Mouse (Mus musculus): ENCODE results near the gene Gng12. TPM values are rescaled to one million over a fixed set of nuclear protein-coding genes. Genes with fewer than 3 reads are reported as not detected.

The Gng12 gene
- polyA plus RNA-seq, 1 experiment from 2014 or later = 34.7 TPM

DNA sequence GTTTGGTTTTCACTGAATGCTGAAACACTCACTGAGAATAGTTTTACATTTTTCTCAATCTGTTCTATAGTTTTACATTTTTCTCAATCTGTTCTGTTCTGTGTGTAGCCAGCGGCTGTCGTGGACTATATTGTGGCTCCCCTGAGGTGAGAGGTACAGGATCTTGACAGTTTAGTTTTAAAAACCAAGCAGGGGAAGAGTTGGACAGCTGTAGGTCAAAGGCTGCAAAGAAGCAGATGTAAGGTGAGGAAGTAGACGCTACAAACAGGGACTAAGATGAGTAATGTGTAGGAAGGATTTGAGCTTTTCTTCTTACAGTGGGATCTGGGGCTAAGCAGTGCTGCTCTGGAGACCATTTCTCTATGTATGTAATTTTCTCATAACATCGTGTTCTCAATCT is 46.6 kb downstream of the Gng12 start:
- H3K9ac ChIP-seq (replicated peaks; ENCODE audit: low read length) = no peak overlapping the region
- no peaks in the 10 kb centered on the region for H3K36me3 ChIP-seq (ENCODE audit: control insufficient read depth, insufficient read depth, low read length)
- H3K27me3 ChIP-seq (ENCODE audit: control insufficient read depth, insufficient read depth, low read length) = no peaks in the 10 kb centered on the region
- no peak overlapping the region for H3K4me3 ChIP-seq (replicated peaks; ENCODE audit: low read depth, low read length)
- H3K4me1 ChIP-seq (ENCODE audit: control insufficient read depth, insufficient read depth, low read length) = peaks cover 3% of the 10 kb centered on the region; the same call in 1 of the 2 replicates
- no peaks in the 10 kb centered on the region for H3K9me3 ChIP-seq (ENCODE audit: control insufficient read depth, low read length)
- no peak for DNase-seq
- WGBS = 76% methylated on average over 4 of the region's 4 CpGs
- H3K27ac ChIP-seq (replicated peaks; ENCODE audit: low read depth, low read length) = no peak overlapping the region
- ATAC-seq (ENCODE audit: low FRiP score, low TSS enrichment) = no peak
- H3K4me2 ChIP-seq (ENCODE audit: low read length) = no peak overlapping the region

DNA sequence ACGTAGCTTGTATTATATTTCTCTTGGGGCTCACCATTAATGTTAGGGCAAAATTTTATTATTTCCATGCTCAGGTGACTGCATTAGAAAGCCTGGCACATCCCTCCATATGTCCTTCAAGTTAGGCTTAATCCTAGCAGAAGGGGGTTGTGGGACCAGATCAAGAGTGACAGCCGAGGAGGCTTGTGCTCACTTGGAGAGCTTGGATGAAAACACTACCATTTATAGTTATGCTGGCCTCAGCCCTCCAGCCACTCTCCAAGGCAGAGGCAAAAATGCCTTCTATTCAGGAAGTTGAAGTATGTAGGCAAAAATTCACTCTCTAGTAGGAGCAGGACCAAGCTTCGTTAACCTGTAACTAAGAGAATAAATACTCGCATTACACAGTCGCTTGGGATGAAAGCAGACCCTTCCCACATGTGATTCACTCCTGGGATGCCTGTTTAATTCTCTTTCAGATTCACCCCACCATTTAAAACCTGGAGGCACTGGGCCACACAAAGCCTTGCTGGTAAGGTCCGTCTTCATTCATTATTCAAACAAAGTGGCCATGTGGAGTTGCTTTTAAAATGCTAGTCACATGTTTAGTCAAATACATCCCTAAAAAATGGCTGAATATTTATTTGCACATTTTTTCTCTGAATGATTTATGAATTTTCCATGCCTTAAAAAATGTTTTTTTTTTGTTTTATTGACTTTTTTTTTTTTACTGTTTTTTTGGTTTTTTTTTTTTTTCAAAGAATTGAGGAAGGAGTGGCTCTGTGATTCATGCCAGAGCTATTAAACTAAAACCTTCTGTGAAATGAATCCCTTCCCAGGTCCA is 47.4 kb downstream of the Gng12 start:
- 15% methylated on average over 6 of the region's 6 CpGs for WGBS
- no peak overlapping the region for H3K9ac ChIP-seq (replicated peaks; ENCODE audit: low read length)
- no peak overlapping the region for H3K4me2 ChIP-seq (ENCODE audit: low read length)
- H3K36me3 ChIP-seq (ENCODE audit: control insufficient read depth, insufficient read depth, low read length) = no peaks in the 10 kb centered on the region
- H3K9me3 ChIP-seq (ENCODE audit: control insufficient read depth, low read length) = no peaks in the 10 kb centered on the region
- no peak overlapping the region for H3K27ac ChIP-seq (replicated peaks; ENCODE audit: low read depth, low read length)
- H3K4me1 ChIP-seq (ENCODE audit: control insufficient read depth, insufficient read depth, low read length) = peaks cover 3% of the 10 kb centered on the region; the same call in 1 of the 2 replicates
- H3K27me3 ChIP-seq (ENCODE audit: control insufficient read depth, insufficient read depth, low read length) = no peaks in the 10 kb centered on the region
- H3K4me3 ChIP-seq (replicated peaks; ENCODE audit: low read depth, low read length) = no peak overlapping the region
- peak; percentile 42 for DNase-seq
- no peak for ATAC-seq (ENCODE audit: low FRiP score, low TSS enrichment)

DNA sequence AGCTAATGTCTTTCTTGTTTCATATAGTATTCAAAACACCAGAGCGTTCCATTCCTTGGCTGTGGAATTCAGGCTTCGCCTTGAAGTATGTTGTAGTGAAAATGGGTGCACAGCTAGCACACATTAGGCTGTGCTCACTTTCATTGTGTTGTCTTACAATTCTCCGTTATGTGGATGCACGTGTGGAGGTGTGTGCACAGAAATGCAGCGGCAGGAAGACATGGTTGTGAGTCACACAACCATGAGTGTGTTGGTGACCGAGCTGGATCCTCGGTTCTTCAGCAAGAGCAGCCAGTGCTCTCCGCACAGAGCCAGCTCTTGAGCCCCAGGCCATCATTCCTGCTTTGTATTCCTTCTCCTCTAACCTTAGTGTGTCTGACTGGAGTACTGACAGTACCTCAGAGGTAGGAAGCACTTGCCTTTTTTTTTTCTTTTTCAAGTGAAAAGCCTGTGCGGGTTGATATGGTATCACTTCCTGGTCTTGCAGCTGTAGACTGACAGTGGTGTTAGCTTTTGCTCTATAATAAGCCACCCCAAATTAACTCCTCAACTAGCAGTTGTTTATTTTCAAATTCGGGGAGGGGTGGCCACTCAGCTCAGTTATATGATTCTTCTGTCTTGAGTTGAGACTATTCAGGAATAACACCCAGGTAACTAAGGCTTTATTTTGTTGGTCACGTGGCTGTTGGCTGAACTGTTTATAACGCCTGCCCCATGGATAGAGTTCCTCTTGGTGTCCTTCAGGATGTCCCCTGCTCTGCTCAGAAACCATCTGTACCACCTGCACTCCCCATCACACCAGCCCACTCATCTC is 48.2 kb downstream of the Gng12 start:
- no peaks in the 10 kb centered on the region for H3K27me3 ChIP-seq (ENCODE audit: control insufficient read depth, insufficient read depth, low read length)
- no peaks in the 10 kb centered on the region for H3K36me3 ChIP-seq (ENCODE audit: control insufficient read depth, insufficient read depth, low read length)
- no peak overlapping the region for H3K4me3 ChIP-seq (replicated peaks; ENCODE audit: low read depth, low read length)
- ATAC-seq (ENCODE audit: low FRiP score, low TSS enrichment) = no peak
- no peak for DNase-seq
- H3K4me1 ChIP-seq (ENCODE audit: control insufficient read depth, insufficient read depth, low read length) = peaks cover 3% of the 10 kb centered on the region; the same call in 1 of the 2 replicates
- H3K4me2 ChIP-seq (ENCODE audit: low read length) = no peak overlapping the region
- no peaks in the 10 kb centered on the region for H3K9me3 ChIP-seq (ENCODE audit: control insufficient read depth, low read length)
- H3K27ac ChIP-seq (replicated peaks; ENCODE audit: low read depth, low read length) = no peak overlapping the region
- 87% methylated on average over 12 of the region's 12 CpGs for WGBS
- no peak overlapping the region for H3K9ac ChIP-seq (replicated peaks; ENCODE audit: low read length)

DNA sequence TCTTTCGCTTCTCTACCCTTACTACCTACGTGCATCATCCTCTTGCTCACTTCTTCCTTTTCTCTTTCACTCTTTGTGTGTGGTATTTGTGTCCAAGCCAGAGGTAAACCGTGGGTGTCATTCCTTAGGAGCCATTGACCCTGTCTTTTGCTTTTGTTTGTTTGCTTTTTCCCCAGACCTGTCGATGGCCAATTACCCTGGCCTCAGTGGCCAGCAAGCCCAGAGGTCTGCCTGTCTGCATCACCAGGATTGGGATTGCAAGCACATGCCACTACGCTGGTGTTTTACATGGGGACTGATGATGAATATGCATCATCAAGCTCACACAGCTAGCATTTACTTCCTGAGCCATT is 48.8 kb downstream of the Gng12 start:
- no peak overlapping the region for H3K27ac ChIP-seq (replicated peaks; ENCODE audit: low read depth, low read length)
- no peak overlapping the region for H3K4me2 ChIP-seq (ENCODE audit: low read length)
- DNase-seq = no peak
- no peak overlapping the region for H3K9ac ChIP-seq (replicated peaks; ENCODE audit: low read length)
- H3K9me3 ChIP-seq (ENCODE audit: control insufficient read depth, low read length) = no peaks in the 10 kb centered on the region
- H3K4me3 ChIP-seq (replicated peaks; ENCODE audit: low read depth, low read length) = no peak overlapping the region
- H3K27me3 ChIP-seq (ENCODE audit: control insufficient read depth, insufficient read depth, low read length) = no peaks in the 10 kb centered on the region
- 73% methylated on average over 5 of the region's 5 CpGs for WGBS
- H3K36me3 ChIP-seq (ENCODE audit: control insufficient read depth, insufficient read depth, low read length) = no peaks in the 10 kb centered on the region
- no peak for ATAC-seq (ENCODE audit: low FRiP score, low TSS enrichment)
- peaks cover 3% of the 10 kb centered on the region; the same call in 1 of the 2 replicates for H3K4me1 ChIP-seq (ENCODE audit: control insufficient read depth, insufficient read depth, low read length)

DNA sequence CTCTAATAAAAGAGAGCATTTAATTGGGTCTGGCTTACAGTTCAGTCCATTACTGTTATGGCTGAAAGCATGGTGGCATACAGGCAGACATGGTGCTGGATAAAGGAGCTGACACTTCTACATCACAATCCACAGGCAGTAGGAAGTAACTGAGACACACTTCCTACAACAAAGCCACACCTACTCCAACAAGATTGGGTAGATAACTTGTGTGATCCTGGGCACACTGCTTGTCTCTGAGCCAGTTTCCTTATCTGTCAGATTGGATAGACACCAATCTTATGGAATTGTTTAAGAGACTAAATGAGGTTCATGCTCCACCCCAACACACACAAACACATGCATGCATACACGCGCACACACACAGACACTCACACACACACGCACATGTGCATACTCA is 51.9 kb downstream of the Gng12 start:
- Histone ChIP-seq H3K27ac (replicated peaks; ENCODE audit: low read depth, low read length) (no peak overlapping the region), H3K9me3 (ENCODE audit: control insufficient read depth, low read length) (no peaks in the 10 kb centered on the region), H3K4me1 (ENCODE audit: control insufficient read depth, insufficient read depth, low read length) (peaks cover 3% of the 10 kb centered on the region; the same call in 1 of the 2 replicates), H3K4me2 (ENCODE audit: low read length) (no peak overlapping the region), H3K27me3 (ENCODE audit: control insufficient read depth, insufficient read depth, low read length) (no peaks in the 10 kb centered on the region), H3K36me3 (ENCODE audit: control insufficient read depth, insufficient read depth, low read length) (no peaks in the 10 kb centered on the region), H3K9ac (replicated peaks; ENCODE audit: low read length) (no peak overlapping the region), H3K4me3 (replicated peaks; ENCODE audit: low read depth, low read length) (no peak overlapping the region)
- 94% methylated on average over 3 of the region's 3 CpGs for WGBS
- ATAC-seq (ENCODE audit: low FRiP score, low TSS enrichment) (no peak), DNase-seq (no peak)

DNA sequence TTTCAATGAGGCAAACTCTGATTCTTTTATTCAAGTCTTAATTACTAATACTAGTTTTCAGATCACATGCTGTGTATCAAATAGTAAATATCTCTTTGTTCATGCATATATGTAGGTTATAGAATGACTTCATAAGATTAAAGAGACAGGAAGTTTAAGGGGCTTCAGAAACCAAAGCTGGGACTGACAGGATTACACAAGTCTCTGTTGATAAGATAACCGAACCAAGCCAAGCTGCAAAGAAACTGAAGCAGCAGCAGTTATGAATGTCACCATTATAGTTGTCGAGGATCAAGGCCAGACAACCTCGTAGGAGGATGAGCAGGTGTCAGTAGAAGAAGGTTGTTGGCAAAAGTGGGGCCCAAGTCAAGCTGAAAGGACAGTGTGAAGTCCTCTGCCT is 52.7 kb downstream of the Gng12 start:
- no peaks in the 10 kb centered on the region for H3K4me1 ChIP-seq (ENCODE audit: control insufficient read depth, insufficient read depth, low read length)

GRCm38 (mm10) chr6:66951726-66952418 is 55.7 kb downstream of the Gng12 start:
- no peak for DNase-seq
- Histone ChIP-seq H3K27ac (replicated peaks; ENCODE audit: low read depth, low read length) (no peak overlapping the region), H3K4me2 (ENCODE audit: low read length) (no peak overlapping the region), H3K4me3 (replicated peaks; ENCODE audit: low read depth, low read length) (no peak overlapping the region), H3K4me1 (ENCODE audit: control insufficient read depth, insufficient read depth, low read length) (no peaks in the 10 kb centered on the region), H3K36me3 (ENCODE audit: control insufficient read depth, insufficient read depth, low read length) (no peaks in the 10 kb centered on the region), H3K9me3 (ENCODE audit: control insufficient read depth, low read length) (no peaks in the 10 kb centered on the region), H3K9ac (replicated peaks; ENCODE audit: low read length) (no peak overlapping the region), H3K27me3 (ENCODE audit: control insufficient read depth, insufficient read depth, low read length) (no peaks in the 10 kb centered on the region)
- no peak for ATAC-seq (ENCODE audit: low FRiP score, low TSS enrichment)
- WGBS = 89% methylated on average over 5 of the region's 5 CpGs

More for the DNA sequence above, 52.7 kb downstream of the Gng12 start:
- Histone ChIP-seq H3K4me3 (replicated peaks; ENCODE audit: low read depth, low read length) (no peak overlapping the region), H3K4me2 (ENCODE audit: low read length) (no peak overlapping the region), H3K36me3 (ENCODE audit: control insufficient read depth, insufficient read depth, low read length) (no peaks in the 10 kb centered on the region), H3K27ac (replicated peaks; ENCODE audit: low read depth, low read length) (no peak overlapping the region), H3K27me3 (ENCODE audit: control insufficient read depth, insufficient read depth, low read length) (no peaks in the 10 kb centered on the region), H3K9ac (replicated peaks; ENCODE audit: low read length) (no peak overlapping the region), H3K9me3 (ENCODE audit: control insufficient read depth, low read length) (no peaks in the 10 kb centered on the region)
- no peak for ATAC-seq (ENCODE audit: low FRiP score, low TSS enrichment)
- no peak for DNase-seq
- WGBS = 84% methylated on average over 3 of the region's 3 CpGs

- H3K4me1 ChIP-seq (ENCODE audit: control insufficient read depth, insufficient read depth, low read length) = no peaks in the 10 kb centered on the region
- no peak overlapping the region for H3K4me2 ChIP-seq (ENCODE audit: low read length)
- H3K4me3 ChIP-seq (replicated peaks; ENCODE audit: low read depth, low read length) = no peak overlapping the region
- WGBS = 79% methylated on average over 11 of the region's 11 CpGs
- H3K9me3 ChIP-seq (ENCODE audit: control insufficient read depth, low read length) = no peaks in the 10 kb centered on the region
- no peak overlapping the region for H3K9ac ChIP-seq (replicated peaks; ENCODE audit: low read length)
- ATAC-seq (ENCODE audit: low FRiP score, low TSS enrichment) (peak; percentile 15; the same call in 1 of the 2 replicates), DNase-seq (no peak)
- no peaks in the 10 kb centered on the region for H3K27me3 ChIP-seq (ENCODE audit: control insufficient read depth, insufficient read depth, low read length)
- H3K27ac ChIP-seq (replicated peaks; ENCODE audit: low read depth, low read length) = no peak overlapping the region
- no peaks in the 10 kb centered on the region for H3K36me3 ChIP-seq (ENCODE audit: control insufficient read depth, insufficient read depth, low read length)
Measured at GRCm38 (mm10) chr6:66953951-66954519, 57.8 kb downstream of the Gng12 start.
